Mouse (Mus musculus) lung, postnatal 0 days (tissue): Measurements from ENCODE around the gene Slc16a11.

Experiments used
- CTCF ChIP-seq: IDR thresholded peaks from 2 replicates; pipeline ENCODE4 v1.5.1; 2016; ENCODE audit warnings: antibody characterized with exemption, mild to moderate bottlenecking
- EP300 ChIP-seq: IDR thresholded peaks from 2 replicates; pipeline ENCODE4 v1.6.1; 2016; ENCODE audit warnings: antibody characterized with exemption, mild to moderate bottlenecking, control low read depth

DNA sequence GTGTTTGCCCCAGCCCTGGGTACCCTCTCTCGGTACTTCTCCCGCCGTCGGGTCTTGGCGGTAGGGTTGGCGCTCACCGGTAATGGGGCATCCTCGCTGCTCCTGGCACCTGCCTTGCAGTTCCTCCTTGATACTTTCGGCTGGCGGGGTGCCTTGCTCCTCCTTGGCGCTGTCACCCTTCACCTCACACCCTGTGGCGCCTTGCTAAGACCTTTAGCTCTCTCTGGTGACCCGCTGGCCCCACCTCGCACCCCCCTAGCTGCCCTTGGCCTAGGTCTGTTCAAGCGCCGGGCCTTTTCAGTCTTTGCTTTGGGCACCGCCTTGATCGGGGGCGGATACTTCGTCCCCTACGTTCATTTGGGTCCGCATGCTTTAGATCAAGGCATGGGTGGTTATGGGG, 2.7 kb downstream of the Slc16a11 start:
- TF ChIP-seq CTCF, result no peak
- no peak for TF ChIP-seq EP300
